Mouse (Mus musculus) neural tube, embryonic 15.5 days (tissue): Measurements from ENCODE around the gene Trappc11. TPM values are rescaled to one million over a fixed set of nuclear protein-coding genes. Genes with fewer than 3 reads are reported as not detected.

Experiments
- ATAC-seq: fragments of 200-750 bp; cut with Nextera tagmentation; 2 replicates; pipeline ENCODE4 v1.8.0; 2017; ENCODE audit warnings: mild to moderate bottlenecking, moderate TSS enrichment, moderate library complexity; ENCODE audit not compliant: low FRiP score
- H3K27ac ChIP-seq: fragments of 300-500 bp; sonication (generic); replicated peaks from 2 replicates; pipeline ENCODE4 v1.5.1; 2015; ENCODE audit warnings: mild to moderate bottlenecking, inconsistent platforms
- H3K27me3 ChIP-seq: fragments of 300-500 bp; sonication (generic); replicated peaks from 2 replicates; pipeline ENCODE4 v1.6.1; 2015; ENCODE audit warnings: inconsistent platforms
- H3K36me3 ChIP-seq: fragments of 300-500 bp; sonication (generic); 2 replicates; pipeline ENCODE4 v1.6.1; 2015; ENCODE audit warnings: inconsistent platforms
- H3K4me1 ChIP-seq: fragments of 300-500 bp; sonication (generic); 2 replicates; pipeline ENCODE4 v1.6.1; 2015; ENCODE audit warnings: inconsistent platforms
- H3K4me2 ChIP-seq: fragments of 300-500 bp; sonication (generic); 2 replicates; pipeline ENCODE4 v1.6.1; 2015; ENCODE audit warnings: inconsistent platforms, mild to moderate bottlenecking, moderate library complexity
- H3K4me3 ChIP-seq: fragments of 300-500 bp; sonication (generic); replicated peaks from 2 replicates; pipeline ENCODE4 v1.5.1; 2015; ENCODE audit warnings: mild to moderate bottlenecking, inconsistent platforms
- H3K9ac ChIP-seq: fragments of 300-500 bp; sonication (generic); replicated peaks from 2 replicates; pipeline ENCODE4 v1.6.1; 2015; ENCODE audit warnings: mild to moderate bottlenecking, inconsistent platforms
- H3K9me3 ChIP-seq: fragments of 300-500 bp; sonication (generic); replicated peaks from 2 replicates; pipeline ENCODE4 v1.6.1; 2016; ENCODE audit warnings: inconsistent platforms
- WGBS: fragments of 180-500 bp; shearing (Covaris S2); methylation state at CpG from one replicate; pipeline ENCODE4 v1.1.7; 2015; ENCODE audit warnings: mixed read lengths; 5-methylcytosine and 5-hydroxymethylcytosine counted together
- polyA plus RNA-seq: library from polyadenylated mRNA; unstranded; fragments of >200 nt; fragmentation: Nextera tagmentation; extraction: Ambion mirVana; gene quantifications from 2 replicates; pipeline ENCODE4 v1.2.1, GENCODE M21; 2015

The Trappc11 gene
- polyA plus RNA-seq, 1 experiment from 2014 or later: 36.0 TPM

DNA sequence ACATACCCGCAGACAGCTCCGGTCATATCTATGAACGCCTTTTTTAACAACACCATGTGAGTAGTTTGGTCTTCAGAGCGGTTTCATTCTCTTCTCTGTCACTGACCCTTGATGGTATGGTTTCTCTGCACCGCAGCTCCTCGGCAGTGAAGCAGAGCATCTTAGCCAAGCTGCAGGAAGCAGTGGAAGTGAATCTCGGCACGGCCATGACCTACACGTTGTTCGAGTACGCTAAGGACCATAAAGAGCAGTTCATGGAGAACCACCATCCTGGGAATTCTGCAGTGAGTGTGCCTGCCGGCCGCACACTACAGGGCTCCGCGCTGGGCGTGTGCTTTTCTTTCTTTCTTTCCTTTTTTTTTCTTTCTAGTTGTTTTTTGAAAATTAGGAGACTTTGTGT lies 9.5 kb upstream of the Trappc11 start:
- no peak overlapping the region for H3K4me2 ChIP-seq
- H3K36me3 ChIP-seq: peaks cover 66% of the 10 kb centered on the region
- 97% methylated on average over 16 of the region's 16 CpGs for WGBS
- H3K27me3 ChIP-seq: no peaks in the 10 kb centered on the region
- H3K9me3 ChIP-seq: no peaks in the 10 kb centered on the region
- no peak for ATAC-seq
- no peaks in the 10 kb centered on the region for H3K4me1 ChIP-seq
- H3K9ac ChIP-seq: no peak overlapping the region
- no peak overlapping the region for H3K27ac ChIP-seq
- no peak overlapping the region for H3K4me3 ChIP-seq

GRCm38 (mm10) chr8:47538323-47538722 lies 5.1 kb upstream of the Trappc11 start:
- Histone ChIP-seq H3K4me3 (no peak overlapping the region), H3K9me3 (no peaks in the 10 kb centered on the region), H3K36me3 (peaks cover 32% of the 10 kb centered on the region), H3K27ac (no peak overlapping the region), H3K9ac (no peak overlapping the region), H3K27me3 (no peaks in the 10 kb centered on the region), H3K4me1 (peaks cover 21% of the 10 kb centered on the region), H3K4me2 (no peak overlapping the region)
- WGBS: 39% methylated on average over 4 of the region's 4 CpGs
- ATAC-seq: no peak

- H3K4me1 ChIP-seq: peaks cover 11% of the 10 kb centered on the region
- H3K9me3 ChIP-seq: no peaks in the 10 kb centered on the region
- H3K27me3 ChIP-seq: no peaks in the 10 kb centered on the region
- no peak overlapping the region for H3K27ac ChIP-seq
- ATAC-seq: no peak
- H3K4me3 ChIP-seq: no peak overlapping the region
- 100% methylated on average over 1 of the region's 1 CpGs for WGBS
- peaks cover 55% of the 10 kb centered on the region for H3K36me3 ChIP-seq
- no peak overlapping the region for H3K4me2 ChIP-seq
- H3K9ac ChIP-seq: no peak overlapping the region
Measured at GRCm38 (mm10) chr8:47528094-47528493, 5.2 kb downstream of the Trappc11 start.

GRCm38 (mm10) chr8:47513601-47514000 lies 19.7 kb downstream of the Trappc11 start:
- ATAC-seq: no peak
- Histone ChIP-seq H3K9ac (no peak overlapping the region), H3K36me3 (peaks cover 68% of the 10 kb centered on the region), H3K4me3 (no peak overlapping the region), H3K4me2 (no peak overlapping the region), H3K4me1 (no peaks in the 10 kb centered on the region), H3K27ac (no peak overlapping the region), H3K9me3 (no peaks in the 10 kb centered on the region), H3K27me3 (no peaks in the 10 kb centered on the region)
- 95% methylated on average over 15 of the region's 15 CpGs for WGBS

GRCm38 (mm10) chr8:47510930-47511329 lies 22.3 kb downstream of the Trappc11 start:
- Histone ChIP-seq H3K4me3 (no peak overlapping the region), H3K4me1 (no peaks in the 10 kb centered on the region), H3K27ac (no peak overlapping the region), H3K9ac (no peak overlapping the region), H3K27me3 (no peaks in the 10 kb centered on the region), H3K9me3 (no peaks in the 10 kb centered on the region), H3K36me3 (peaks cover 57% of the 10 kb centered on the region), H3K4me2 (no peak overlapping the region)
- ATAC-seq: no peak
- 98% methylated on average over 9 of the region's 9 CpGs for WGBS

GRCm38 (mm10) chr8:47505431-47505830 lies 27.8 kb downstream of the Trappc11 start:
- Histone ChIP-seq H3K36me3 (peaks cover 68% of the 10 kb centered on the region), H3K4me2 (no peak overlapping the region), H3K9ac (no peak overlapping the region), H3K4me1 (no peaks in the 10 kb centered on the region), H3K27ac (no peak overlapping the region), H3K9me3 (no peaks in the 10 kb centered on the region), H3K27me3 (no peaks in the 10 kb centered on the region), H3K4me3 (no peak overlapping the region)
- WGBS: 93% methylated on average over 12 of the region's 12 CpGs
- ATAC-seq: no peak

DNA sequence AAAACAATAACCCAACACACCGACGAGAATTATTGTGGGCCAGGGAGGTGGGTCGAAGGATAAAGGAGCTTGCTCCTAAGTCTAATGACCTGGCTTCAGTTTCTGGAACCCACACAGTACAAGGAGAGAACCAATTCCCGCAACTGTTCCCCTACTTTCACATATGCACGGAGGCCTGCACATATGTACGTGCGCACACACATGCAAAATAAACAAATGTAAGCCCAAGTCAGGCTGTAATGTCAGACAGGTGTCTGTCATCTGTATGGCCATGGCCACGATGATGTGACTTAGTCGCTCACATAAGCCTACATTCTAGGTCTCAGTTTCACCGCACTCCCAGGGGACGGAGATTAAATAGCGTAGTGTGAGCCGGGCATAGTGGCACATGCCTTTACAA lies 30.7 kb downstream of the Trappc11 start:
- ATAC-seq: no peak
- H3K9me3 ChIP-seq: no peaks in the 10 kb centered on the region
- no peaks in the 10 kb centered on the region for H3K27me3 ChIP-seq
- H3K4me3 ChIP-seq: no peak overlapping the region
- no peak overlapping the region for H3K27ac ChIP-seq
- peaks cover 77% of the 10 kb centered on the region for H3K36me3 ChIP-seq
- H3K4me1 ChIP-seq: no peaks in the 10 kb centered on the region
- no peak overlapping the region for H3K9ac ChIP-seq
- H3K4me2 ChIP-seq: no peak overlapping the region
- 95% methylated on average over 13 of the region's 13 CpGs for WGBS

GRCm38 (mm10) chr8:47501994-47502393 lies 31.3 kb downstream of the Trappc11 start:
- H3K27ac ChIP-seq: no peak overlapping the region
- 78% methylated on average over 2 of the region's 2 CpGs for WGBS
- H3K4me1 ChIP-seq: no peaks in the 10 kb centered on the region
- peaks cover 82% of the 10 kb centered on the region for H3K36me3 ChIP-seq
- no peak overlapping the region for H3K9ac ChIP-seq
- no peak overlapping the region for H3K4me3 ChIP-seq
- no peak for ATAC-seq
- H3K4me2 ChIP-seq: no peak overlapping the region
- H3K27me3 ChIP-seq: no peaks in the 10 kb centered on the region
- H3K9me3 ChIP-seq: no peaks in the 10 kb centered on the region

- Histone ChIP-seq H3K4me3 (no peak overlapping the region), H3K27me3 (no peaks in the 10 kb centered on the region), H3K36me3 (peaks cover 92% of the 10 kb centered on the region), H3K9me3 (no peaks in the 10 kb centered on the region), H3K9ac (no peak overlapping the region), H3K4me1 (no peaks in the 10 kb centered on the region), H3K27ac (no peak overlapping the region), H3K4me2 (no peak overlapping the region)
- no peak for ATAC-seq
- 88% methylated on average over 6 of the region's 6 CpGs for WGBS
Measured at GRCm38 (mm10) chr8:47495428-47495827, 37.8 kb downstream of the Trappc11 start.

- H3K36me3 ChIP-seq: peaks cover 88% of the 10 kb centered on the region
- ATAC-seq: no peak
- no peak overlapping the region for H3K27ac ChIP-seq
- H3K4me1 ChIP-seq: no peaks in the 10 kb centered on the region
- H3K9me3 ChIP-seq: no peaks in the 10 kb centered on the region
- WGBS: 88% methylated on average over 12 of the region's 12 CpGs
- H3K4me3 ChIP-seq: no peak overlapping the region
- H3K4me2 ChIP-seq: no peak overlapping the region
- no peak overlapping the region for H3K9ac ChIP-seq
- H3K27me3 ChIP-seq: no peaks in the 10 kb centered on the region
Measured at GRCm38 (mm10) chr8:47494602-47495153, 38.6 kb downstream of the Trappc11 start.

- Histone ChIP-seq H3K36me3 (peaks cover 74% of the 10 kb centered on the region), H3K9me3 (no peaks in the 10 kb centered on the region), H3K27me3 (no peaks in the 10 kb centered on the region), H3K27ac (no peak overlapping the region), H3K4me1 (no peaks in the 10 kb centered on the region), H3K4me2 (no peak overlapping the region), H3K9ac (no peak overlapping the region), H3K4me3 (no peak overlapping the region)
- ATAC-seq: no peak
- 95% methylated on average over 12 of the region's 12 CpGs for WGBS
Measured at GRCm38 (mm10) chr8:47493106-47493505, 40.2 kb downstream of the Trappc11 start.

- H3K27me3 ChIP-seq: no peaks in the 10 kb centered on the region
- H3K36me3 ChIP-seq: peaks cover 28% of the 10 kb centered on the region
- no peak overlapping the region for H3K4me3 ChIP-seq
- no peak overlapping the region for H3K9ac ChIP-seq
- ATAC-seq: no peak
- no peak overlapping the region for H3K27ac ChIP-seq
- H3K9me3 ChIP-seq: no peaks in the 10 kb centered on the region
- H3K4me1 ChIP-seq: no peaks in the 10 kb centered on the region
- H3K4me2 ChIP-seq: no peak overlapping the region
- 96% methylated on average over 3 of the region's 3 CpGs for WGBS
Measured at GRCm38 (mm10) chr8:47487231-47487630, 46.0 kb downstream of the Trappc11 start.
